In genomic region chr10:127199068-127199467, GRCm38 (mm10) we compare ENCODE assay signal across 18 mouse cellular contexts. TPM values are rescaled to one million over a fixed set of nuclear protein-coding genes. Genes with fewer than 3 reads are reported as not detected.
DNase-seq lines count a peak whose midpoint lies in the region; ATAC-seq and TF ChIP-seq lines count a peak whose summit lies in the region.
"Had no signal": no experiment of that assay in that cellular context is flagged by ENCODE, and none has a peak within 500 bp of the region (broad histone marks: within the 10 kb centered on the region; RNA-seq: fewer than 3 reads in every experiment).

No protein-coding gene starts in this region.

- peak; percentile 19; the same call in 1 of the 2 replicates for TF ChIP-seq POLR2A in heart, adult 2 months (IDR thresholded peaks at IDR 0.05; ENCODE audit: insufficient read depth, low read depth, low read length)

- DNase-seq in heart, adult 2 months = peak in 1 of 2 experiments; percentile 21
- no peak for DNase-seq in heart, postnatal 14 days
- DNase-seq in kidney, postnatal 10 days = peak; percentile 14
- DNase-seq in kidney, adult 8-10 months = no peak
- no peak for DNase-seq in midbrain, postnatal 0 days (ENCODE audit: low spot score)
- no peak for DNase-seq in midbrain, embryonic 14.5 days
- DNase-seq: cerebellum, postnatal 36 days; gastrocnemius, postnatal 25 days; thymus, adult 18-20 months had no signal

- no peak for TF ChIP-seq CTCF in heart, adult 2 months (IDR thresholded peaks at IDR 0.05)
- TF ChIP-seq CTCF in midbrain, postnatal 0 days (IDR thresholded peaks at IDR 0.05) = no peak

- H3K36me3 ChIP-seq in heart, adult 2 months (ENCODE audit: control insufficient read depth, insufficient read depth, low read length) = no peaks in the 10 kb centered on the region
- H3K36me3 ChIP-seq in midbrain, postnatal 0 days (ENCODE audit: insufficient read depth, low read length) = peaks cover 34% of the 10 kb centered on the region
- H3K36me3 ChIP-seq in midbrain, embryonic 14.5 days (ENCODE audit: control insufficient read depth, insufficient read depth, low read length) = peaks cover 50% of the 10 kb centered on the region
- peaks cover 59% of the 10 kb centered on the region for H3K36me3 ChIP-seq in neural tube, embryonic 15.5 days

- intact Hi-C loops in heart, adult 2 months (cut with DNase I) = no loop called here
- intact Hi-C loops in heart, postnatal 14 days (cut with DNase I) = no loop called here

- TF ChIP-seq EP300 in heart, adult 2 months (IDR thresholded peaks at IDR 0.05; ENCODE audit: insufficient read depth, low read depth, low read length) = no peak

- no peak for ATAC-seq in midbrain, postnatal 0 days (ENCODE audit: low FRiP score)
- ATAC-seq in midbrain, embryonic 14.5 days (ENCODE audit: low FRiP score, low TSS enrichment) = no peak
- no peak for ATAC-seq in neural tube, embryonic 15.5 days (ENCODE audit: low FRiP score)
- ATAC-seq: forebrain, embryonic 13.5 days; intestine, postnatal 0 days; lung, postnatal 0 days had no signal

- no peaks in the 10 kb centered on the region for H3K79me2 ChIP-seq in heart, adult 2 months (replicated peaks; ENCODE audit: control insufficient read depth, insufficient read depth, low read length)

- H3K9me3 ChIP-seq in midbrain, postnatal 0 days (ENCODE audit: low read length) = no peaks in the 10 kb centered on the region
- no peaks in the 10 kb centered on the region for H3K9me3 ChIP-seq in midbrain, embryonic 14.5 days (ENCODE audit: control insufficient read depth, low read length)
- no peaks in the 10 kb centered on the region for H3K9me3 ChIP-seq in neural tube, embryonic 15.5 days (replicated peaks)
- H3K9me3 ChIP-seq: forebrain, embryonic 13.5 days; hindbrain, embryonic 15.5 days had no signal

- no peaks in the 10 kb centered on the region for H3K27me3 ChIP-seq in heart, adult 2 months (ENCODE audit: control insufficient read depth, insufficient read depth, low read length)
- no peaks in the 10 kb centered on the region for H3K27me3 ChIP-seq in midbrain, postnatal 0 days (ENCODE audit: insufficient read depth, low read length)
- no peaks in the 10 kb centered on the region for H3K27me3 ChIP-seq in midbrain, embryonic 14.5 days (ENCODE audit: control insufficient read depth, insufficient read depth, low read length)
- no peaks in the 10 kb centered on the region for H3K27me3 ChIP-seq in neural tube, embryonic 15.5 days (replicated peaks)
- H3K27me3 ChIP-seq: CH12.LX; forebrain, embryonic 13.5 days; hindbrain, embryonic 15.5 days had no signal

- H3K27ac ChIP-seq in heart, adult 2 months = no peak overlapping the region
- H3K27ac ChIP-seq in midbrain, postnatal 0 days (ENCODE audit: low read depth, low read length) = 0 out of 2 replicates have a peak overlapping the region, but pooled peaks have one; percentile 26
- no peak overlapping the region for H3K27ac ChIP-seq in midbrain, embryonic 14.5 days (replicated peaks; ENCODE audit: low read depth, low read length)
- peak overlapping the region; percentile 9; the same call in 1 of the 2 replicates for H3K27ac ChIP-seq in neural tube, embryonic 15.5 days (replicated peaks)
- H3K27ac ChIP-seq: forebrain, embryonic 13.5 days; hindbrain, embryonic 15.5 days; liver, embryonic 14.5 days had no signal

- peaks cover 1% of the 10 kb centered on the region; the same call in 1 of the 2 replicates for H3K4me1 ChIP-seq in heart, adult 2 months (ENCODE audit: control insufficient read depth, insufficient read depth, low read length)
- H3K4me1 ChIP-seq in midbrain, postnatal 0 days (ENCODE audit: insufficient read depth, low read length) = peaks cover 6% of the 10 kb centered on the region; the same call in 1 of the 2 replicates
- H3K4me1 ChIP-seq in midbrain, embryonic 14.5 days (ENCODE audit: control insufficient read depth, insufficient read depth, low read length) = peaks cover 20% of the 10 kb centered on the region
- H3K4me1 ChIP-seq in neural tube, embryonic 15.5 days = peaks cover 21% of the 10 kb centered on the region

- no peak overlapping the region for H3K4me3 ChIP-seq in heart, adult 2 months
- H3K4me3 ChIP-seq in midbrain, postnatal 0 days (ENCODE audit: low read depth, low read length) = no peak overlapping the region
- H3K4me3 ChIP-seq in midbrain, embryonic 14.5 days (replicated peaks; ENCODE audit: low read depth, low read length) = no peak overlapping the region
- no peak overlapping the region for H3K4me3 ChIP-seq in neural tube, embryonic 15.5 days (replicated peaks)
- H3K4me3 ChIP-seq: erythroblast, embryonic 14.5 days; forebrain, embryonic 13.5 days; hindbrain, embryonic 15.5 days had no signal

- 61% methylated on average over 5 of the region's 5 CpGs for WGBS in heart, adult 2 months
- WGBS in midbrain, postnatal 0 days = 60% methylated on average over 5 of the region's 5 CpGs
- WGBS in midbrain, embryonic 14.5 days = 75% methylated on average over 5 of the region's 5 CpGs
- WGBS in neural tube, embryonic 15.5 days = 60% methylated on average over 5 of the region's 5 CpGs

- H3K4me2 ChIP-seq in midbrain, postnatal 0 days (ENCODE audit: low read depth, low read length, poor library complexity, severe bottlenecking) = no peak overlapping the region
- no peak overlapping the region for H3K4me2 ChIP-seq in midbrain, embryonic 14.5 days (ENCODE audit: low read length)
- no peak overlapping the region for H3K4me2 ChIP-seq in neural tube, embryonic 15.5 days
- H3K4me2 ChIP-seq: forebrain, embryonic 13.5 days; hindbrain, embryonic 15.5 days; midbrain, embryonic 11.5 days had no signal

- H3K9ac ChIP-seq in heart, adult 2 months (ENCODE audit: low read depth, low read length) = no peak overlapping the region
- no peak overlapping the region for H3K9ac ChIP-seq in midbrain, postnatal 0 days (replicated peaks; ENCODE audit: low read length, poor library complexity, severe bottlenecking)
- no peak overlapping the region for H3K9ac ChIP-seq in midbrain, embryonic 14.5 days (replicated peaks; ENCODE audit: low read length)
- H3K9ac ChIP-seq in neural tube, embryonic 15.5 days (replicated peaks) = no peak overlapping the region
- H3K9ac ChIP-seq: forebrain, embryonic 13.5 days; hindbrain, embryonic 15.5 days; liver, embryonic 14.5 days had no signal

RNA-seq across cellular contexts. Expression of gene Dtx3, which starts 3.5 kb away (rescaled TPM):
- 10 to 100 TPM; 23.7 to 24.2 TPM for total RNA-seq in heart, adult 2 months (2021)
- 92.6 and 102 TPM in 2 replicates for polyA plus RNA-seq in heart, adult 2 months (2012; rRNA removed)
- 10 to 100 TPM; 36.1 to 43.4 TPM for total RNA-seq in heart, postnatal 14 days (2021)
- total RNA-seq in midbrain, postnatal 0 days (2014; rRNA removed) = 258 and 275 TPM in 2 replicates
- 205 and 217 TPM in 2 replicates for polyA plus RNA-seq in midbrain, postnatal 0 days (2015; fragmentation: Nextera tagmentation; extraction: Ambion mirVana)
- polyA plus RNA-seq in midbrain, embryonic 14.5 days (2014; fragmentation: Nextera tagmentation; extraction: Ambion mirVana) = 219 and 244 TPM in 2 replicates
- polyA plus RNA-seq in neural tube, embryonic 15.5 days (2015; fragmentation: Nextera tagmentation; extraction: Ambion mirVana) = 211 and 245 TPM in 2 replicates

RNA-seq across cellular contexts. Expression of gene Arhgef25, which starts 9.2 kb away (rescaled TPM):
- total RNA-seq in heart, adult 2 months (2021) = 10 to 100 TPM in 1 of 2 experiments, 1 to 10 TPM in 1; 9.8 to 10.1 TPM
- 17.4 and 18.2 TPM in 2 replicates for polyA plus RNA-seq in heart, adult 2 months (2012; rRNA removed)
- 10 to 100 TPM; 17.0 to 17.9 TPM for total RNA-seq in heart, postnatal 14 days (2021)
- total RNA-seq in midbrain, postnatal 0 days (2014; rRNA removed) = 47.6 and 48.8 TPM in 2 replicates
- polyA plus RNA-seq in midbrain, postnatal 0 days (2015; fragmentation: Nextera tagmentation; extraction: Ambion mirVana) = 13.5 and 15.4 TPM in 2 replicates
- 19.0 and 19.6 TPM in 2 replicates for polyA plus RNA-seq in midbrain, embryonic 14.5 days (2014; fragmentation: Nextera tagmentation; extraction: Ambion mirVana)
- polyA plus RNA-seq in neural tube, embryonic 15.5 days (2015; fragmentation: Nextera tagmentation; extraction: Ambion mirVana) = 32.7 and 34.9 TPM in 2 replicates

RNA-seq across cellular contexts. Expression of gene Pip4k2c, which starts 12.3 kb away (rescaled TPM):
- 10 to 100 TPM; 25.7 to 28.8 TPM for total RNA-seq in heart, adult 2 months (2021)
- polyA plus RNA-seq in heart, adult 2 months (2012; rRNA removed) = 29.0 and 42.3 TPM in 2 replicates
- 10 to 100 TPM; 22.8 to 23.1 TPM for total RNA-seq in heart, postnatal 14 days (2021)
- total RNA-seq in midbrain, postnatal 0 days (2014; rRNA removed) = 17.0 and 18.3 TPM in 2 replicates
- polyA plus RNA-seq in midbrain, postnatal 0 days (2015; fragmentation: Nextera tagmentation; extraction: Ambion mirVana) = 14.5 and 15.1 TPM in 2 replicates
- 12.5 and 14.6 TPM in 2 replicates for polyA plus RNA-seq in midbrain, embryonic 14.5 days (2014; fragmentation: Nextera tagmentation; extraction: Ambion mirVana)
- polyA plus RNA-seq in neural tube, embryonic 15.5 days (2015; fragmentation: Nextera tagmentation; extraction: Ambion mirVana) = 19.8 and 23.0 TPM in 2 replicates

RNA-seq across cellular contexts. Expression of gene Slc26a10, which starts 18.6 kb away (rescaled TPM):
- total RNA-seq in heart, adult 2 months (2021) = 10 to 100 TPM; 13.2 to 14.7 TPM
- polyA plus RNA-seq in heart, adult 2 months (2012; rRNA removed) = 40.5 and 68.0 TPM in 2 replicates
- total RNA-seq in heart, postnatal 14 days (2021) = 10 to 100 TPM; 45.5 to 66.9 TPM
- total RNA-seq in midbrain, postnatal 0 days (2014; rRNA removed) = 0.05 TPM in 2 replicates
- 0.80 TPM in 2 replicates for polyA plus RNA-seq in midbrain, postnatal 0 days (2015; fragmentation: Nextera tagmentation; extraction: Ambion mirVana)
- 0.58 and 0.66 TPM in 2 replicates for polyA plus RNA-seq in midbrain, embryonic 14.5 days (2014; fragmentation: Nextera tagmentation; extraction: Ambion mirVana)
- polyA plus RNA-seq in neural tube, embryonic 15.5 days (2015; fragmentation: Nextera tagmentation; extraction: Ambion mirVana) = 1.0 TPM in 2 replicates
- polyA plus RNA-seq: erythroblast, embryonic 14.5 days had no signal

RNA-seq across cellular contexts. Expression of gene B4galnt1, which starts 34.0 kb away (rescaled TPM):
- total RNA-seq in heart, adult 2 months (2021) = 1 to 10 TPM; 1.8 to 2.0 TPM
- 4.0 and 9.5 TPM in 2 replicates for polyA plus RNA-seq in heart, adult 2 months (2012; rRNA removed)
- total RNA-seq in heart, postnatal 14 days (2021) = 1 to 10 TPM; 2.9 to 3.8 TPM
- 126 and 134 TPM in 2 replicates for total RNA-seq in midbrain, postnatal 0 days (2014; rRNA removed)
- 86.8 and 88.6 TPM in 2 replicates for polyA plus RNA-seq in midbrain, postnatal 0 days (2015; fragmentation: Nextera tagmentation; extraction: Ambion mirVana)
- 66.8 and 74.1 TPM in 2 replicates for polyA plus RNA-seq in midbrain, embryonic 14.5 days (2014; fragmentation: Nextera tagmentation; extraction: Ambion mirVana)
- 69.5 and 70.4 TPM in 2 replicates for polyA plus RNA-seq in neural tube, embryonic 15.5 days (2015; fragmentation: Nextera tagmentation; extraction: Ambion mirVana)

Comparison
In these comparisons a context has a peak if more than half of its experiments do, and no peak if none do; other contexts are left out.
1. H3K27ac ChIP-seq: peak in midbrain, postnatal 0 days (single experiment) and neural tube, embryonic 15.5 days (single experiment); none in heart, adult 2 months (single experiment) and midbrain, embryonic 14.5 days (single experiment).